Mouse (Mus musculus): ENCODE data around the gene Ifnar1.

Ifnar1 gene

DNA sequence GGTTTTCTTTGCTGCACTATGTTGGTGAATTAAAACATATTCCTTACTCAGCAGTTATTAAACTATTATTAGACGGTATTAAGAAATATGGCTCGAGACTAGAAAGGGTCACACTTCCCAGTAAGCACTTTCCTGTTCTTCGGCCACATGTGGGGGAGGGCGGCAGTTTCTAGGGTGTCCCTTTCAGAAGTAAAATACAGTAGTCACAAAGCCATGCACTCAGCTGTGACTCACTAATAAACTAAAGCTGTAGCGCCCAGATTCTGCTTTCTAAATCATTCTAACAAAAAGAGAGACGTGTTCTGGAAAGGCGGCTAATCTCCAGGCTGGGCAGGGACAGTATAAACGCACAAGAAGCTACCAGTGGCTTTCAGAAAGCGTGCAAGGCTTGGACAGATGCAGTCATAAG lies 23.3 kb upstream of the Ifnar1 start:
- DNase-seq: peak; percentile 60 to 61

- DNase-seq: peak; percentile 80 to 84
Observed at GRCm38 (mm10) chr16:91462644-91463043, 22.4 kb upstream of the Ifnar1 start.

DNA sequence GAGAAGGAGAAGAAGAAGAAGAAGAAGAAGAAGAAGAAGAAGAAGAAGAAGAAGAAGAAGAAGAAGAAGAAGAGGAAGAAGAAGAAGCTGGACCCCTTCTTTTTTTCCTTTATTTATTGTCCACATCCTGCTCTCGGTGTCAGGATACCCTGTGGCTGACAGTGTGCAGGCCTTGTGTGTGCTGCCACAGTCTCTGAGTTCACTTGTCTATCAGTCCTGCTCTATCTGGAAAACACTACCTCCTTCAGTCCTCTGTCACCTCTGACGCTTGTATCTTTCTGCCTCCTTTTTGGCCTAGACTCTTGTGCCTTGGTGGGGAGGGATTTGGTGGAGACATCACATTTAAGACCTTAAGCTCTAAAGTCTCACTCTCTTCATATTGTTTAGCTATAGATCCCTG lies 21.6 kb upstream of the Ifnar1 start:
- DNase-seq: no peak

DNA sequence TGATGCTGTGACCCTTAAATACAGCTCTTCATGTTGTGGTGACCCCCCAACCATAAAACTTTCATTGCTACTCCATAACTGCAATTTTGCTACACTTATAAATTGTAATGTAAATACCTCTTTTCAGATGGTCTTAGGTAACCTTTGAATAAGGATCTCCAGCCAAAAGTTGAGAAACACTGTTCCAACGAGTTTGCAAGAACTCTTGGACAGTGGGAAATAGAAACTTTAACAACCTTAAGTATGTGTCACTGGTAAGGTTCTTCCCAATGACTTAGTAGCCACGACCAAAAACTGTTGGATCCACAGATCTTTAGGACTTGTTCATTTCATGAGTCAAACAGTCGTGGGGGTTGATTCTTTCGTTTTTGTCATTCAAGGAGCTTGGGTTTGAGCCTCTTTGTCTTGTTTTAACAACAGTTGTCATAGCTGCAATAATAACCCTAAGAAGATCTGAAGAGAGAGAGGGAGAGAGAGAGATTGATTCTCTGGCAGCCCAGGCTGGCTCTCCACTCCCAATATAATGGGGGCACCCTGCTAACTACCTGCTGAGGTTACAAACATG lies 21.1 kb upstream of the Ifnar1 start:
- no peak for DNase-seq

- peak; percentile 89 to 93 for DNase-seq
Observed at GRCm38 (mm10) chr16:91464594-91465504, 20.2 kb upstream of the Ifnar1 start.

- DNase-seq: no peak
Observed at GRCm38 (mm10) chr16:91465505-91466240, 19.4 kb upstream of the Ifnar1 start.

- DNase-seq: peak; percentile 37 to 41
Observed at GRCm38 (mm10) chr16:91466566-91466965, 18.5 kb upstream of the Ifnar1 start.

GRCm38 (mm10) chr16:91470470-91470869 lies 14.6 kb upstream of the Ifnar1 start:
- DNase-seq: no peak

GRCm38 (mm10) chr16:91471481-91471880 lies 13.6 kb upstream of the Ifnar1 start:
- no peak for DNase-seq

DNA sequence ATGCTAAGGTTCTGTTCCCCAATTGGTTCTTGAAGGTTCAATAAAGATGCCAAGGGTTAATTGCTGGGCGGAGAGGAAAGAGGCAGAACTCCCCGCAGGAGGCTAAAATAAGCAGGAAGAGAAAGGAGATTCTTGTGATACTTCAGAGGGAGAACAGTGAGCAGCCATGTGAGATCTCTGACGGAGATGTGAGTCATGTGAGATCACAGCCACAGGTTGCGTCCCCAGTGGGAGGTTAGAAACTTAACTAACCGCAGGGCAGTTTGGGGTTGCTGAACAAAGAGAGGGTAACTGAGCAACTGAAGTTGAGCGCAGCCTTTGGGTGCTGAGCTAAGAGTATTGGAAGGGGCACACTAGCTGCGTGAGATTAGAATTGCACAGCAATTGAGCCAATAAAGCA lies 9.3 kb upstream of the Ifnar1 start:
- DNase-seq: no peak

- no peak for DNase-seq
Observed at GRCm38 (mm10) chr16:91478067-91478466, 7.0 kb upstream of the Ifnar1 start.

DNA sequence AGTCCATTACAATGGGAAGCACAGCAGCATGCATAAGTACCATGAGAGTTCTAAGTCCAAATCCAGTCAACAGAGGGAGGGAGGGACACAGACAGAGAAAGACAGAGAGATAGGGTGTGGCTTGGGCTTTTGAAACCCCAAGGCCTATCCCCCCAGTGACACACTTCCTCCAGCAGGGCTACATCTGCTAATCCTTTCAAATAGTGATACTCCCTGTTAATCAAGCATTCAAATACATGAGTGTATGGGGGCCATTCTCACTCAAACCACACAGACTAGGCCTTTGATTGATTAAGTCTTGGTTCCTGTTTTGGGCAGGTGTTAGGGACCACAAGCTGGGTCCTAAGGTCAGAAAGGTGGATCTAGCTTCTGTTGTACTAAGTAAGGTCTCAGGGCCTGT lies 4.5 kb upstream of the Ifnar1 start:
- no peak for DNase-seq

DNA sequence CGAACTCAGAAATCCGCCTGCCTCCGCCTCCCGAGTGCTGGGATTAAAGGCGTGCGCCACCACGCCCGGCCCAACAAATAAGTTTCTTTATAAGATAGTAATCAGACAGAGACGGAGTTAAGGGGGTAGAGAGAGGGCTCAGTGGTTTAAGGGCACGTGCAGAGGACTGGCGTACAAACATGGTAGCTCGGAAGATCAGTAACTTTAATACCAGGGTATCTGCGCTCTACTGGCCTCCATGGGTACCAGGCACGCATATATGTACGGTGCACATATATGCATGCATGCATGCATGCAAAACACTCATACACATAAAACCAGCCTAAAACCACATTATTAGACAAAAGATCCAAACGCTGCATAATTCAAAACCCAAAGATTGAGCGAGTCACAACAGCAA lies 651 bp upstream of the Ifnar1 start:
- no peak for DNase-seq

DNA sequence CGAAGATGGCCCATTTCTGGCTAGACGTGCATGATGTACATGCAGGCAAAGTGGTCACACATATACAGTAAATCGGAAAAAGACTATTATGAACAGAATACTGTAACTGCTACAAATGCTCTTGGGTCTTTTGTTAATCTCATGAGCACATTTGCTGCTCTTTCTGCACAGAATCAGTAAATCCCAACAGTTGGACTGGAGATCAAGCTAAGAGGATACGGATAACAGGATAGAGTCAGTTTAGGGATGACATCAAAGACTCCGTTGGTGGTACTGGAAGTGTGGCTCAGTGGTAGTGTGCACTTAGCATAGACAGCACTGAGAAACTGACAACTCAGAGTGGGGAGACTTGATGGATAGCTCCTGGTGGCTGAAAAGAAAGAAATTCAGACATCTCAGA lies 803 bp downstream of the Ifnar1 start:
- DNase-seq: no peak

DNA sequence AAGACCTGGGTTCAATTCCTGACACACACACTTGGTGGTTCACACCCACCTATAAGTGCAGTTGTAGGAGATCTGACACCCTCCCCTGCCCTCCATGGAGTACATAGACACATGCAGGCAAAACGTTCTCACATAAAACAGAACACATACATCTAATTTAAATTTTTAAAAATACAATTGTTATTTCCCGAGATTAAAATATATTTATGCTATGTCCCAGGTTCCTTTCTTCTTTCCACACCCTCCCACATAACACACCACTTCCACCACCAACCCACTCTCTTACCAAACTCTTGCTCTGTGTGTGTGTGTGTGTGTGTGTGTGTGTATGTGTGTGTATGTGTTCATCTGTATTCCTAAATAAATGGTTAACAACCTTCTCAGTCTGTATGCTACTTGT lies 3.0 kb downstream of the Ifnar1 start:
- no peak for DNase-seq

DNA sequence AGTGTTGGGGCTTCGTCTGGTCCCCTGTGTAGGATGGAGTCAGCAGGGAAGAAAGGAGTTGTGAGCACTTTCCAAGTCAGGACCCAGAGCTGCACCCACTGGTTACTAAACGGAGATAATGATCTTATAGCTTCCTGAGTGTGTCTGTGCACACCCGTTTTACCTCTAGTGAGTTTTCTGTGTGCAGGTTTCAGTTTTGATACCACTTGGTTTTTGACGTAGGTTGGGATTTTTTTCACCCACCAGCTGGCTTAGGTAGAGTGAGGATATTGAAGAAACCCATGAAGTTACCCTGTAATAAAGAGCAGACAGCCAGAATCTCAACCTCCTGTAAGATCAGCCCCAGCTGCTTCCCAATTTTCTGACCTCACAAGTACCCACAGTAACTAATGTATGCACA lies 5.9 kb downstream of the Ifnar1 start:
- no peak for DNase-seq

- peak in 1 of 2 experiments; percentile 29 for DNase-seq
Observed at GRCm38 (mm10) chr16:91491473-91491872, 6.4 kb downstream of the Ifnar1 start.

DNA sequence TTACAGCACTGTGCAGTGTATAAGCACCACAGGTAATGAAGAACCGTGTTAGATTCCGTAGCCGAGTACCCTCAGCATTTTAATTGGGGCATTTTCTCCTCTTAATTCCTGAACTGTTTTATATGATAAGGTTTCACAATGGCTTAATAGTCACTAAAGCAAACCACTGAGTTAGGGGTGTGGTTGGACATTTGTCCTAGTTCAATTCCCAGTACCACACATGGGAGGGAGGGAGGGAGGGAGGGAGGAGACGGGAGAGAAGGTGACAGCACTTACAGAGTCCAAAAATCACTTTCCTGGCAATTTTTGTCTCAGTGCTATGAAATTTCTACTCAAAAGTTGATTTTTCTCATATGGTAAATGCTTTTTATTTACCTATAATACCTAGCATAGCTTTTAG lies 10.5 kb downstream of the Ifnar1 start:
- no peak for DNase-seq

GRCm38 (mm10) chr16:91496206-91496605 lies 11.2 kb downstream of the Ifnar1 start:
- no peak for DNase-seq

GRCm38 (mm10) chr16:91496766-91497165 lies 11.7 kb downstream of the Ifnar1 start:
- DNase-seq: no peak

- DNase-seq: peak; percentile 64 to 67
Observed at GRCm38 (mm10) chr16:91498041-91498440, 13.0 kb downstream of the Ifnar1 start.

DNA sequence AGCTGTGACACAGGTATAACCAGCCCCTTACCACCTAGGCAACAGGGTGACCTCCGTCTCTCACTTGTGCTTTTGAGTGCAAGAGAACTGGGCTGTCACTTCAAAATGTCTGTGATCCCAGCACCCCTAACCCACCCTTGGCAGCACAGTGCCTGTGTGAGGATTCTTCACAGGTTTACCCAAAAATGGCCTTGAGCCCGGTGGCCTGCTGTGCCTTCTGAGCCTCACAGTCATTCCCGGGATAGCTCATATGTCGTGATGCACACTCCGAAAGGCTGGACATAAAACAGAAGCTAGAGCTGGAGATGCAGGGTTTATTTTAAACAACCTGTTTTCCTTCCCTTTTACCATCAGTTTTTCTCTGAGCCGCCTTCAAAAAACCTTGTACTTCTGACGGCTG lies 19.7 kb downstream of the Ifnar1 start:
- DNase-seq: no peak

DNA sequence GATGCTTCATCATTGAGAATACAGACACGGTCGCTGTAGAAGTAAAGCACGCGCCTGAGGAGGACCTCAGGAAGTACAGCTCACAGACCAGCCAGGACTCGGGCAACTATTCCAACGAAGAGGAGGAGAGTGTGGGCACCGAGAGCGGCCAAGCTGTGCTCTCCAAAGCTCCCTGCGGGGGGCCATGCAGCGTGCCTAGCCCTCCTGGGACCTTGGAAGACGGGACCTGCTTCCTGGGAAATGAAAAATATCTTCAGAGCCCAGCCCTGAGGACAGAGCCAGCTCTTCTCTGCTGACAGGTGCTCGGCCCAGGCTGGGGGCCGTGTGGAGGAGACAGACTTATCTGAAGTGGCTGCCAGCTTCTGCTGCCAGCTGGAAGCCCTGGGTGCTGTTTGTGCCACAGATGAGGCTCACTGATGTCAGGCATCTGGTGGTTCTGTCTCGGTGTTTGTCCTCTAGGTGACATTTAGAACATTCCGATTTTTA lies 20.1 kb downstream of the Ifnar1 start:
- DNase-seq: no peak

DNA sequence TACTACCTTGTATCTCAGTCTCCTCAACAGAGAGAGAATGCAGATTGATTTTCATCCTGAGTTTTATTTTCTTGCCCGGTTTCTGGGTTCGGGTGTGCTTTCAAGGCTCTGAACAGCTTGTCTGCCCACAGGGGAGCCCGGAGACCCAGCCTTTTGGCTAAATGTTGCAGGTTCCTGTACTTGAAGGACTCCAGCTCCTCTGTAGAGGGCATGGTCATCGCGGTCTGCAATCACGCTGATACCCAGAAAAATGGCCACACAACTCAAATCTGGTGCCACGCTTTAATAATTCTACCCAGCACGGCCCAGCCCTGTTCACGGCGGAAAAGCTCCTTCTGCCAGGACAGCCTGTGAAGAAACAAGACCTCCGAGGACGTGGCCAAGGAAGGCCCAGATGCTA lies 21.4 kb downstream of the Ifnar1 start:
- DNase-seq: no peak
